Comparison of ENCODE assay signal across 21 mouse cellular contexts in the genomic region with DNA sequence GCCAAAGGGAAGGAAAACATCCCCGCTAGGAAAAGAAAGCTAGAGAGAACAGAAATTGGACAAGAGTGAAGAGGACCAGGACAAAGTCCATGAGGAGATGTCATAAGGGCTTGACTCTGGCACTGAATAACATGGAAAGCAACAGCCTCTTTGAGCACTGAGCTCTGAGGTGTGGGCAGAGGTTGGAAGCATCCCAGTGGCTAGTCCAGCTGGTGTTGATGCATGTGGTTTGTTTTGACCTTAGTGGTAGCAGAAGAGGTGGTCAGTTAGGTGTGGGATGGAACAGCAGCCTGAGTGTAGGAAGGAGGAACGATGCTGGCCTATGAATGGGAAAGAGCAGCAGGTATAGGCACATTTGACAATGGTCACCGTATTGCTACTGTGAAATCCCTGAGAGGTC. TPM values are rescaled to one million over a fixed set of nuclear protein-coding genes. Genes with fewer than 3 reads are reported as not detected.
DNase-seq lines count a peak whose midpoint lies in the region; ATAC-seq and TF ChIP-seq lines count a peak whose summit lies in the region.
"Had no signal": no experiment of that assay in that cellular context is flagged by ENCODE, and none has a peak within 500 bp of the region (broad histone marks: within the 10 kb centered on the region; RNA-seq: fewer than 3 reads in every experiment).

No protein-coding gene starts in this region.

- no peak overlapping the region for H3K27ac ChIP-seq in kidney, adult 2 months (ENCODE audit: insufficient read depth, low read depth, low read length)
- H3K27ac ChIP-seq in kidney, embryonic 14.5 days (ENCODE audit: low read depth, low read length): no peak overlapping the region
- H3K27ac ChIP-seq in liver, adult 2 months (replicated peaks; ENCODE audit: insufficient read depth, low read depth, low read length): no peak overlapping the region
- H3K27ac ChIP-seq in liver, embryonic 11.5 days (ENCODE audit: low read depth, low read length): no peak overlapping the region
- H3K27ac ChIP-seq in midbrain, embryonic 11.5 days (ENCODE audit: low read depth, low read length): no peak overlapping the region
- no peak overlapping the region for H3K27ac ChIP-seq in midbrain, embryonic 13.5 days
- peak overlapping the region; percentile 8; the same call in 1 of the 2 replicates for H3K27ac ChIP-seq in CH12.LX (ENCODE audit: insufficient read depth, low read depth)
- H3K27ac ChIP-seq in hindbrain, embryonic 11.5 days (ENCODE audit: low read depth, low read length): no peak overlapping the region

- no peak overlapping the region for H3K9ac ChIP-seq in kidney, embryonic 14.5 days (ENCODE audit: low read depth, low read length)
- H3K9ac ChIP-seq in liver, adult 2 months (ENCODE audit: low read depth, low read length): no peak overlapping the region
- no peak overlapping the region for H3K9ac ChIP-seq in liver, embryonic 11.5 days (ENCODE audit: low read depth, low read length)
- H3K9ac ChIP-seq in midbrain, embryonic 11.5 days (ENCODE audit: low read length): no peak overlapping the region
- no peak overlapping the region for H3K9ac ChIP-seq in midbrain, embryonic 13.5 days (replicated peaks)
- no peak overlapping the region for H3K9ac ChIP-seq in CH12.LX (ENCODE audit: insufficient read depth, low read depth)
- no peak overlapping the region for H3K9ac ChIP-seq in hindbrain, embryonic 11.5 days (ENCODE audit: low read depth, low read length)

- no peaks in the 10 kb centered on the region for H3K9me3 ChIP-seq in kidney, embryonic 14.5 days (ENCODE audit: control insufficient read depth, low read length)
- H3K9me3 ChIP-seq in liver, embryonic 11.5 days (ENCODE audit: control insufficient read depth, low read length): no peaks in the 10 kb centered on the region
- no peaks in the 10 kb centered on the region for H3K9me3 ChIP-seq in midbrain, embryonic 11.5 days (ENCODE audit: control insufficient read depth, low read length)
- H3K9me3 ChIP-seq in midbrain, embryonic 13.5 days: no peaks in the 10 kb centered on the region
- no peaks in the 10 kb centered on the region for H3K9me3 ChIP-seq in CH12.LX (replicated peaks; ENCODE audit: low read length)
- H3K9me3 ChIP-seq in hindbrain, embryonic 11.5 days (ENCODE audit: control insufficient read depth, low read length): no peaks in the 10 kb centered on the region
- H3K9me3 ChIP-seq: G1E had no signal

- TF ChIP-seq CTCF in kidney, adult 2 months (conservative IDR thresholded peaks at IDR 0.05; ENCODE audit: insufficient read depth, insufficient read length, low read depth, low read length): no peak
- TF ChIP-seq CTCF in liver, adult 2 months (IDR thresholded peaks at IDR 0.05; ENCODE audit: low read depth, low read length): no peak
- no peak for TF ChIP-seq CTCF in CH12.LX (conservative IDR thresholded peaks at IDR 0.05 in 1 of 2, IDR thresholded peaks at IDR 0.05 in 1 of 2; ENCODE audit: low read depth in 2 of 2, low read length in 2 of 2)

- no peak overlapping the region for H3K4me3 ChIP-seq in kidney, adult 2 months (ENCODE audit: insufficient read depth, low read depth, low read length)
- no peak overlapping the region for H3K4me3 ChIP-seq in kidney, embryonic 14.5 days (ENCODE audit: low read length)
- no peak overlapping the region for H3K4me3 ChIP-seq in liver, adult 2 months (ENCODE audit: insufficient read depth, low read depth, low read length)
- H3K4me3 ChIP-seq in liver, embryonic 11.5 days (ENCODE audit: low read depth, low read length): no peak overlapping the region
- no peak overlapping the region for H3K4me3 ChIP-seq in midbrain, embryonic 11.5 days (ENCODE audit: low read depth, low read length)
- H3K4me3 ChIP-seq in midbrain, embryonic 13.5 days (replicated peaks): no peak overlapping the region
- H3K4me3 ChIP-seq in CH12.LX (replicated peaks in 1 of 3; ENCODE audit: low read depth in 2 of 3, low read length in 2 of 3, poor library complexity in 1 of 3): no peak overlapping the region
- no peak overlapping the region for H3K4me3 ChIP-seq in hindbrain, embryonic 11.5 days (ENCODE audit: low read depth, low read length)

- in situ Hi-C loops in CH12.LX (cut with MboI; ENCODE audit: low pct_ligation_motif_present, low pct_unique_long_range_greater_than_20kb, low sequenced_read_pairs): no loop called here

- peaks cover 2% of the 10 kb centered on the region; the same call in 1 of the 2 replicates for H3K36me3 ChIP-seq in kidney, adult 2 months (ENCODE audit: control insufficient read depth, insufficient read depth, low read length)
- H3K36me3 ChIP-seq in kidney, embryonic 14.5 days (ENCODE audit: control insufficient read depth, insufficient read depth, low read length): peaks cover 78% of the 10 kb centered on the region
- H3K36me3 ChIP-seq in liver, adult 2 months (ENCODE audit: control insufficient read depth, insufficient read depth, low read length): peaks cover 12% of the 10 kb centered on the region; the same call in 1 of the 2 replicates
- H3K36me3 ChIP-seq in liver, embryonic 11.5 days (ENCODE audit: control insufficient read depth, insufficient read depth, low read length): peaks cover 46% of the 10 kb centered on the region
- peaks cover 25% of the 10 kb centered on the region for H3K36me3 ChIP-seq in midbrain, embryonic 11.5 days (ENCODE audit: control insufficient read depth, insufficient read depth, low read length)
- peaks cover 89% of the 10 kb centered on the region for H3K36me3 ChIP-seq in midbrain, embryonic 13.5 days
- H3K36me3 ChIP-seq in CH12.LX (replicated peaks in 1 of 2; ENCODE audit: control insufficient read depth in 1 of 2, insufficient read depth in 1 of 2, low read length in 1 of 2): peaks cover 50 to 93% of the 10 kb centered on the region in 2 experiments
- H3K36me3 ChIP-seq in hindbrain, embryonic 11.5 days (ENCODE audit: control insufficient read depth, insufficient read depth, low read length): peaks cover 17% of the 10 kb centered on the region

- TF ChIP-seq POLR2A in kidney, adult 2 months (IDR thresholded peaks at IDR 0.05; ENCODE audit: low read depth, low read length): no peak
- no peak for TF ChIP-seq POLR2A in liver, adult 2 months (IDR thresholded peaks at IDR 0.05; ENCODE audit: extremely low read depth, insufficient read depth, low read length)
- TF ChIP-seq POLR2A in CH12.LX (IDR thresholded peaks at IDR 0.05; ENCODE audit: low read depth, low read length): no peak

- ATAC-seq in kidney, embryonic 14.5 days (ENCODE audit: low FRiP score, low TSS enrichment): no peak
- ATAC-seq in liver, embryonic 11.5 days (replicated peaks; ENCODE audit: low FRiP score): no peak
- ATAC-seq in midbrain, embryonic 11.5 days (ENCODE audit: low FRiP score): no peak
- ATAC-seq in midbrain, embryonic 13.5 days: no peak
- no peak for ATAC-seq in hindbrain, embryonic 11.5 days (ENCODE audit: low FRiP score)
- ATAC-seq: activated CD4-positive, CD25-positive, alpha-beta regulatory T cell, adult 4 months; CD4-positive, CD25-positive, alpha-beta regulatory T cell, adult 4 months; Patski had no signal

- no peaks in the 10 kb centered on the region for H3K79me2 ChIP-seq in liver, adult 2 months (ENCODE audit: control insufficient read depth, insufficient read depth, low read length)
- H3K79me2 ChIP-seq in CH12.LX (replicated peaks; ENCODE audit: control insufficient read depth, extremely low read depth, insufficient read depth, poor library complexity, severe bottlenecking): no peaks in the 10 kb centered on the region

- H3K4me1 ChIP-seq in kidney, adult 2 months (ENCODE audit: control insufficient read depth, insufficient read depth, low read length): no peaks in the 10 kb centered on the region
- H3K4me1 ChIP-seq in kidney, embryonic 14.5 days (ENCODE audit: control insufficient read depth, insufficient read depth, low read length): no peaks in the 10 kb centered on the region
- no peaks in the 10 kb centered on the region; the same call in 1 of the 2 replicates for H3K4me1 ChIP-seq in liver, adult 2 months (ENCODE audit: control insufficient read depth, insufficient read depth, low read length)
- H3K4me1 ChIP-seq in liver, embryonic 11.5 days (replicated peaks; ENCODE audit: control insufficient read depth, insufficient read depth, low read length): no peaks in the 10 kb centered on the region
- H3K4me1 ChIP-seq in midbrain, embryonic 11.5 days (ENCODE audit: control insufficient read depth, insufficient read depth, low read length): no peaks in the 10 kb centered on the region
- no peaks in the 10 kb centered on the region for H3K4me1 ChIP-seq in midbrain, embryonic 13.5 days (replicated peaks)
- peaks cover 7 to 23% of the 10 kb centered on the region in 2 experiments; a peak in 2 of 4 replicates for H3K4me1 ChIP-seq in CH12.LX (ENCODE audit: control insufficient read depth in 1 of 2, insufficient read depth in 2 of 2)
- no peaks in the 10 kb centered on the region for H3K4me1 ChIP-seq in hindbrain, embryonic 11.5 days (replicated peaks; ENCODE audit: control insufficient read depth, insufficient read depth, low read length)

- TF ChIP-seq EP300 in CH12.LX (IDR thresholded peaks at IDR 0.05; ENCODE audit: low read length): no peak

- dilution Hi-C loops in CH12.LX (cut with MboI; ENCODE audit: extremely low pct_ligation_motif_present, extremely low pct_unique_long_range_greater_than_20kb, low sequenced_read_pairs): no loop called here

- no peaks in the 10 kb centered on the region for H3K27me3 ChIP-seq in kidney, adult 2 months (replicated peaks; ENCODE audit: control insufficient read depth, insufficient read depth, low read length)
- no peaks in the 10 kb centered on the region for H3K27me3 ChIP-seq in kidney, embryonic 14.5 days (ENCODE audit: control insufficient read depth, insufficient read depth, low read length)
- H3K27me3 ChIP-seq in liver, adult 2 months (ENCODE audit: control insufficient read depth, insufficient read depth, low read length): no peaks in the 10 kb centered on the region
- no peaks in the 10 kb centered on the region for H3K27me3 ChIP-seq in liver, embryonic 11.5 days (replicated peaks; ENCODE audit: control insufficient read depth, insufficient read depth, low read length)
- no peaks in the 10 kb centered on the region for H3K27me3 ChIP-seq in midbrain, embryonic 11.5 days (ENCODE audit: control insufficient read depth, insufficient read depth, low read length)
- no peaks in the 10 kb centered on the region for H3K27me3 ChIP-seq in midbrain, embryonic 13.5 days
- H3K27me3 ChIP-seq in CH12.LX (replicated peaks): no peaks in the 10 kb centered on the region
- H3K27me3 ChIP-seq in hindbrain, embryonic 11.5 days (ENCODE audit: control insufficient read depth, insufficient read depth, low read length): no peaks in the 10 kb centered on the region
- H3K27me3 ChIP-seq: Patski had no signal

- TF ChIP-seq RAD21 in CH12.LX (IDR thresholded peaks at IDR 0.05; ENCODE audit: low read depth, low read length): no peak

- DNase-seq in kidney, adult 2 months: peak; percentile 51
- DNase-seq in liver, adult 2 months (ENCODE audit: extremely low read depth, low read depth, low spot score): peak; percentile 69
- no peak for DNase-seq in liver, embryonic 11.5 days (ENCODE audit: low spot score)
- DNase-seq in midbrain, embryonic 11.5 days (ENCODE audit: low spot score, missing footprints): peak; percentile 73
- DNase-seq in CH12.LX (ENCODE audit: extremely low read depth): no peak
- DNase-seq in hindbrain, embryonic 11.5 days (ENCODE audit: low spot score): no peak
- DNase-seq: adrenal gland, adult 2 months; adrenal gland, adult 8-10 months; adrenal gland, postnatal 10 days; adrenal gland, postnatal 14 days; adrenal gland, postnatal 25 days; adrenal gland, postnatal 36 days; cerebellum, adult 11 months; cerebellum, adult 11-12 months; cerebellum, adult 18-20 months had no signal

- 83% methylated on average over 3 of the region's 3 CpGs for WGBS in kidney, adult 2 months
- 98% methylated on average over 3 of the region's 3 CpGs for WGBS in kidney, embryonic 14.5 days
- 72% methylated on average over 3 of the region's 3 CpGs for WGBS in liver, adult 2 months
- 88% methylated on average over 3 of the region's 3 CpGs for WGBS in liver, embryonic 11.5 days
- WGBS in midbrain, embryonic 11.5 days: 96% methylated on average over 3 of the region's 3 CpGs
- 92% methylated on average over 3 of the region's 3 CpGs for WGBS in midbrain, embryonic 13.5 days
- 98% methylated on average over 3 of the region's 3 CpGs for WGBS in hindbrain, embryonic 11.5 days

- no peak overlapping the region for H3K4me2 ChIP-seq in kidney, embryonic 14.5 days (replicated peaks; ENCODE audit: low read depth, low read length)
- H3K4me2 ChIP-seq in liver, embryonic 11.5 days: no peak overlapping the region
- H3K4me2 ChIP-seq in midbrain, embryonic 11.5 days: no peak overlapping the region
- no peak overlapping the region for H3K4me2 ChIP-seq in midbrain, embryonic 13.5 days (replicated peaks)
- H3K4me2 ChIP-seq in CH12.LX (ENCODE audit: insufficient read depth, low read depth, poor library complexity, severe bottlenecking): no peak overlapping the region
- H3K4me2 ChIP-seq in hindbrain, embryonic 11.5 days (replicated peaks; ENCODE audit: low read depth, low read length): no peak overlapping the region

RNA-seq across cellular contexts. Expression of a gene that starts 12.2 kb away (rescaled TPM):
- 31.1 and 34.8 TPM in 2 replicates for polyA plus RNA-seq in kidney, adult 2 months (2012; rRNA removed)
- polyA plus RNA-seq in kidney, embryonic 14.5 days (2014; fragmentation: Nextera tagmentation; extraction: Ambion mirVana): 19.4 and 19.8 TPM in 2 replicates
- 7.0 and 9.7 TPM in 2 replicates for total RNA-seq in liver, adult 2 months (2014; rRNA removed)
- polyA plus RNA-seq in liver, adult 2 months (2012; rRNA removed): 14.8 and 16.6 TPM in 2 replicates
- polyA plus RNA-seq in liver, embryonic 11.5 days (2014; fragmentation: Nextera tagmentation; extraction: Ambion mirVana): 5.2 and 6.0 TPM in 2 replicates
- polyA plus RNA-seq in midbrain, embryonic 11.5 days (2014; fragmentation: Nextera tagmentation; extraction: Ambion mirVana): 14.5 and 16.0 TPM in 2 replicates
- 18.5 and 20.8 TPM in 2 replicates for polyA plus RNA-seq in midbrain, embryonic 13.5 days (2015; fragmentation: Nextera tagmentation; extraction: Ambion mirVana)
- total RNA-seq in CH12.LX (2012; rRNA removed) (0.47 and 0.67 TPM in 2 replicates), CH12.LX (2014; rRNA removed) (0.26 TPM in 1 of 2 replicates, not detected in the other)
- polyA plus RNA-seq in CH12.LX (2012; ENCODE audit: insufficient read length, low read depth): 0.51 and 0.60 TPM in 2 replicates
- 18.1 and 23.5 TPM in 2 replicates for polyA plus RNA-seq in hindbrain, embryonic 11.5 days (2014; fragmentation: Nextera tagmentation; extraction: Ambion mirVana)

RNA-seq across cellular contexts. Expression of a gene that starts 22.0 kb away (rescaled TPM):
- polyA plus RNA-seq in kidney, adult 2 months (2012; rRNA removed): 33.0 and 54.3 TPM in 2 replicates
- 57.0 and 85.8 TPM in 2 replicates for polyA plus RNA-seq in kidney, embryonic 14.5 days (2014; fragmentation: Nextera tagmentation; extraction: Ambion mirVana)
- 34.0 and 38.6 TPM in 2 replicates for total RNA-seq in liver, adult 2 months (2014; rRNA removed)
- 32.7 and 36.0 TPM in 2 replicates for polyA plus RNA-seq in liver, adult 2 months (2012; rRNA removed)
- 39.9 and 51.2 TPM in 2 replicates for polyA plus RNA-seq in liver, embryonic 11.5 days (2014; fragmentation: Nextera tagmentation; extraction: Ambion mirVana)
- polyA plus RNA-seq in midbrain, embryonic 11.5 days (2014; fragmentation: Nextera tagmentation; extraction: Ambion mirVana): 43.2 and 46.0 TPM in 2 replicates
- polyA plus RNA-seq in midbrain, embryonic 13.5 days (2015; fragmentation: Nextera tagmentation; extraction: Ambion mirVana): 89.5 and 98.1 TPM in 2 replicates
- total RNA-seq in CH12.LX (2012; rRNA removed): 180 and 214 TPM in 2 replicates
- 140 and 151 TPM in 2 replicates for total RNA-seq in CH12.LX (2014; rRNA removed)
- polyA plus RNA-seq in CH12.LX (2012; ENCODE audit: insufficient read length, low read depth): 426 and 516 TPM in 2 replicates
- polyA plus RNA-seq in hindbrain, embryonic 11.5 days (2014; fragmentation: Nextera tagmentation; extraction: Ambion mirVana): 38.3 and 45.9 TPM in 2 replicates

Comparison
In these comparisons a context has a peak if more than half of its experiments do, and no peak if none do; other contexts are left out.
1. DNase-seq: peak in kidney, adult 2 months (single experiment), liver, adult 2 months (single experiment) and midbrain, embryonic 11.5 days (single experiment); none in liver, embryonic 11.5 days (single experiment), CH12.LX (single experiment) and hindbrain, embryonic 11.5 days (single experiment).